Mouse (Mus musculus) megakaryocyte-erythroid progenitor cell, adult 5 weeks (primary cell): Measurements from ENCODE around the gene Lgals4. TPM values are rescaled to one million over a fixed set of nuclear protein-coding genes. Genes with fewer than 3 reads are reported as not detected.

Source experiments
- polyA plus RNA-seq: library from polyadenylated mRNA; stranded (reverse); fragments of >175 nt; gene quantifications from 2 replicates; pipeline ENCODE4 v1.2.3, GENCODE M21; 2012

The Lgals4 gene
- 1.2 and 3.4 TPM in 2 replicates for polyA plus RNA-seq

GRCm38 (mm10) chr7:28833723-28834347 is at the start of gene Lgals4:
Gene Lgals4 (plus strand): TSS chr7:28833854.

DNA sequence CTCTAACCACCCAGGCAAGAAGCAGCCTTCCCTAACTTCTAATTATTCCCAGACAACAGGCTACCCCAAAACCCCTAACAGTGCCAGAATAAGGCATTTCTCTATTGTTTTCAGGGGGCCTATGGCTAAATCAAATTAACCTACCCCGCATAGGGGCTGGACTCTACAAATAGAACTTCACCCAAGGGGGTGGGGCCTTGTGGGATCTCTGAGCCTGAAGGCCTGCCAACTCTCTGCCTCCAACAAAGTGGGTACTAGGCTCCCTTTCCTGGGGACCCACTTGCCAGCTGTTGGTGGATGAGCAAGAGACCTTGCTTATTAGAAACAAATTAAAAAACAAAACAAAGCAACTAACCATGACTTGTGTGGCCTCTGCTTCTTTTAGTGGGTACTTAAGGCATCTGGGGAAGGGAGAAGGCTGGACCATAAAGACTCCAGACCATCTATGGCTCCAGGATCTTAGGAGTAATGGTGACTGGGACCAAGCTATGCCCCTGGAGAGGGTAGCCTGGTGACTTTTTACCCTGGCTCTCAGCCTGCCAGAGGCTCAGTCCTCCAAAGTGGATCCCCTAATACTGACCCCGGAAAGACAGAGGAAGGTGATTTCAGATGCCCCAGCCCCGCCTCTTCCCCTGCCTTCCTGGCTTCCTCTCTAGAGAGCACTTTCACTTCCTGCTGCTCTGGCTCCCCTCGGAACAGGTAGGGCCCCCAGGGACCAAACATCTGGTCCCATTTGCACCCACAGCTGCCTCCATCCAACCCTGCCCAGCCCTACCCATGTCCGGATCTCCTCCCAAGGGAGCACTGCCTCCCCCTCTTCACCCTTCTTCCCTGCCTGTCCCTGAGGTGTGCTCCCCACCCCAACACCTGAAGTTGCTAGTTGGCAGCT is 45.1 kb upstream of the Lgals4 start, which contains the start of gene Rinl:
Gene Rinl (plus strand): TSS at position 663 of the 889 bp plus-strand sequence.

GRCm38 (mm10) chr7:28808221-28808941 is 25.3 kb upstream of the Lgals4 start, which contains the start of gene Hnrnpl:
Gene Hnrnpl (plus strand): TSS chr7:28808541.

DNA sequence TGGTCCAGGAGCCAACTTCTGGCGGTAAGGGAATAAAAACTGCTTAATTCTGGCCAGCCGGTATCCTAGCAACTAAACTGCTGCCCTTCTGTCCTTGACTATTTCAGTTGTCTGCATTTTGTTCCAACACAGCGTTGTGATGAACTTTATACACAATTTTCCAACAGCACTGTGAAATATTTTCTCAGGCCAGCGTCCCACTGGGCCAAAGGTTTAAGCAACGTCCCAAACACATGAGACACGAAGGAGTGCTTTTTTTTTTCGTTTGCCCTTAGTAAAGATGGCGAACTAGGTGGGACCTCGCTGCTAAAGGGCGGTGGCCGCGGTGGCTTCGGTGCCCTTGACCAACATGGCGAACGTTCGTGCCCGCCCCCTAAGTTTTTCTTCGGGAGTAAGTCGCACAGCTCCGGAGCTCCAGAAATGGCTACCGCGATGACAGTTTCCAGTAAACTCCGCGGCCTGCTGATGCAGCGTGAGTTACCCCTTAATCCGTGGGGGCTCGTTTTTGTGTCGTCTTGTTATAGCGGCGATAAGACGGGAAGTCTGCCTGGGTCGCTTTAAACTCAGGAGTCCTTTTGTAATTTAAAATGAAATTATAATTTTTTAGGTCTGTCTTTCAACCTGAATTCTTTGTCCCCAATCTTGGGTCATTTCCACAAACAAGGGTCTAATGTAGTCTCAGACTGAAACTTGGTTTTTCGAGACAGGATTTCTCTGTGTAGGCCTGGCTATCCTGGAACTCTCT is 8.5 kb upstream of the Lgals4 start, which contains the start of gene Ech1:
Gene Ech1 (plus strand): TSS at position 277 of the 745 bp plus-strand sequence.

DNA sequence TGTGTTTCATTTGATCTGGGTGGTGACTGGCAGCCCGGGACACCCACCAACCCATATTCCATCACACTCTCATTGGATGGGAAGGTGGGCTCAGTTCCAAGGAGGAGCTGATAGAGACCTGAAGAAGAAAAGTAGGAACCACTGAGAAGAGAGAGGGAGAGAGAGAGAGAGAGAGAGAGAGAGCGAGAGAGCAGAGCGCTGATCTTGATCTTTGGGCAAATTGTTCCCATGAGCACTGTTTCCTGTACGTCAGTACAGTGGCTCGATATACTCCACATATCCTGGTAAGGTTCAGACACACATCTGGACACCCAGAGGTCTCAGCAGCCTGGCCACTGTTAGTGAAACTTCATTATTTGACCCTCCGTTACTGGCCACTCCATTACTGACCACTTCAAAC is 29.9 kb downstream of the Lgals4 start, which contains the start of gene Lgals7:
Gene Lgals7 (plus strand): TSS at position 314 of the 400 bp plus-strand sequence.

GRCm38 (mm10) chr7:28881199-28881598 is 47.5 kb downstream of the Lgals4 start, which contains the start of gene Capn12:
Gene Capn12 (plus strand): TSS chr7:28881422.

Other genes starting within 250 kb of the Lgals4 start
- gene Samd4b, start 235.7 kb upstream of the Lgals4 start, polyA plus RNA-seq: 92.1 and 106 TPM in 2 replicates
- 41.7 and 46.1 TPM in 2 replicates for gene Pak4, start 235.7 kb upstream of the Lgals4 start, polyA plus RNA-seq
- not detected in 2 replicates for gene Acp7, start 202.5 kb upstream of the Lgals4 start, polyA plus RNA-seq
- 0.17 and 0.21 TPM in 2 replicates for gene Fbxo27, start 141.0 kb upstream of the Lgals4 start, polyA plus RNA-seq
- 1.5 and 2.0 TPM in 2 replicates for gene Fbxo17, start 117.0 kb upstream of the Lgals4 start, polyA plus RNA-seq
- gene Mrps12, start 92.0 kb upstream of the Lgals4 start, polyA plus RNA-seq: 279 and 329 TPM in 2 replicates
- 46.8 and 59.0 TPM in 2 replicates for gene Sars2, start 91.9 kb upstream of the Lgals4 start, polyA plus RNA-seq
- not detected in 2 replicates for gene Ccer2, start 77.7 kb upstream of the Lgals4 start, polyA plus RNA-seq
- gene Sirt2, start 67.1 kb upstream of the Lgals4 start, polyA plus RNA-seq: 169 and 196 TPM in 2 replicates
- gene Nfkbib, start 66.3 kb upstream of the Lgals4 start, polyA plus RNA-seq: 199 and 221 TPM in 2 replicates
- gene Rinl, start 44.9 kb upstream of the Lgals4 start, polyA plus RNA-seq: 81.2 and 117 TPM in 2 replicates
- gene Hnrnpl, start 25.3 kb upstream of the Lgals4 start, polyA plus RNA-seq: 401 and 425 TPM in 2 replicates
- 29.7 and 33.0 TPM in 2 replicates for gene Ech1, start 8.6 kb upstream of the Lgals4 start, polyA plus RNA-seq
- 0.29 and 0.53 TPM in 2 replicates for gene Lgals7, start 30.0 kb downstream of the Lgals4 start, polyA plus RNA-seq
- not detected in 2 replicates for gene Capn12, start 47.6 kb downstream of the Lgals4 start, polyA plus RNA-seq
- gene Actn4, start 128.5 kb downstream of the Lgals4 start, polyA plus RNA-seq: 339 and 350 TPM in 2 replicates
- 182 and 191 TPM in 2 replicates for gene Eif3k, start 148.0 kb downstream of the Lgals4 start, polyA plus RNA-seq
- gene Map4k1, start 148.2 kb downstream of the Lgals4 start, polyA plus RNA-seq: 292 and 327 TPM in 2 replicates